Mouse (Mus musculus): ENCODE results near the gene Blnk. TPM values are rescaled to one million over a fixed set of nuclear protein-coding genes. Genes with fewer than 3 reads are reported as not detected.
A peak's percentile ranks its signal among the peaks of the same experiment; 100 is the strongest.

Gene Blnk
- polyA plus RNA-seq, 1 experiment from 2014 or later, result 0.83 TPM

DNA sequence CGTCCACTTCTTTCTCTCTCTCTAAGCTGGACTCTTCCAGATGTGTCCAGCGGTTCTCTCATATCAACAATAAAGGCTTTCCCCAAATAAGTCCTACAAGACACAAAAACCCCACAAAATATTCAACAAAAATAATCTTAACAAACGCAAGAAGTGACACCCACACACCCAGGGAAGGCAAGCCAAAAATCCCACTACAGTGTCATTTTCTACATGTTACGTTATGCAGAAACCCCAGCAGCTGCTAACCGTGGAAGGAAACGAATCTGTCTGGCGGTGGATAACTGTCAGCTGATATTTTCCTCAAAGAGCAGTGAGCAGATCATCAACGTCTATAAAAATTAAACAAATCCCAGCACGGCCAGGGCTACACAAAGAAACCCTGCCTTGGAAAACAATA is 19.7 kb upstream of the Blnk start:
- Histone ChIP-seq H3K27me3 (ENCODE audit: insufficient read depth, low read length) (no peaks in the 10 kb centered on the region), H3K9ac (no peak overlapping the region), H3K4me3 (ENCODE audit: low read depth, low read length) (no peak overlapping the region), H3K4me2 (no peak overlapping the region), H3K36me3 (ENCODE audit: insufficient read depth) (no peaks in the 10 kb centered on the region), H3K4me1 (ENCODE audit: insufficient read depth) (no peaks in the 10 kb centered on the region), H3K27ac (ENCODE audit: low read depth) (no peak overlapping the region), H3K9me3 (ENCODE audit: low read depth, low read length) (no peaks in the 10 kb centered on the region)
- no peak for TF ChIP-seq CTCF (IDR thresholded peaks at IDR 0.05; ENCODE audit: low read depth)
- ATAC-seq (ENCODE audit: insufficient read depth) (no peak), DNase-seq (no peak)
- 11% methylated on average over 9 of the region's 9 CpGs for WGBS

DNA sequence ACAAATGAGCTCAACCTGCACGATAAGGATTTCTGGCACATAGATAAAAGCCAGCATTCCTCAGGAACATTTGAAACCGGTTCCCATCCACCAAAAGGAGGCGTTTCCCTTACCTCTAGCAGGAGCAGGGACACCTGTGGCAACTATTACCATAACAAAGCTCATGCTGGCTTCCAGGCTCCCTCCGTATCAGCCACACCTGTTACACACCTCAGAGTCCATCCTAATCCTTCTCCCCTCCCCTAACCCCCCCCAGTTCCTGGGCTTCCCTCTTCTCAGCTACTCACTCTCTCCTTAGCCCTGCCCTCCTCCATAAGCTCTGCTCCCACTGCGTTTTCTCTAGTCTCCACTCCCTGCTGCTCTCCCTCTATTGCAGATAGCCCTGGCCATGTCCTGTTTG is 19.3 kb upstream of the Blnk start:
- WGBS, result 0% methylated on average over 5 of the region's 5 CpGs
- H3K4me2 ChIP-seq, result no peak overlapping the region
- H3K27ac ChIP-seq (ENCODE audit: low read depth), result no peak overlapping the region
- H3K36me3 ChIP-seq (ENCODE audit: insufficient read depth), result no peaks in the 10 kb centered on the region
- no peaks in the 10 kb centered on the region for H3K27me3 ChIP-seq (ENCODE audit: insufficient read depth, low read length)
- H3K9me3 ChIP-seq (ENCODE audit: low read depth, low read length), result no peaks in the 10 kb centered on the region
- TF ChIP-seq CTCF (IDR thresholded peaks at IDR 0.05; ENCODE audit: low read depth), result no peak
- DNase-seq, result peak; percentile 41
- H3K4me3 ChIP-seq (ENCODE audit: low read depth, low read length), result no peak overlapping the region
- no peaks in the 10 kb centered on the region for H3K4me1 ChIP-seq (ENCODE audit: insufficient read depth)
- no peak overlapping the region for H3K9ac ChIP-seq
- peak; percentile 54 for ATAC-seq (ENCODE audit: insufficient read depth)

DNA sequence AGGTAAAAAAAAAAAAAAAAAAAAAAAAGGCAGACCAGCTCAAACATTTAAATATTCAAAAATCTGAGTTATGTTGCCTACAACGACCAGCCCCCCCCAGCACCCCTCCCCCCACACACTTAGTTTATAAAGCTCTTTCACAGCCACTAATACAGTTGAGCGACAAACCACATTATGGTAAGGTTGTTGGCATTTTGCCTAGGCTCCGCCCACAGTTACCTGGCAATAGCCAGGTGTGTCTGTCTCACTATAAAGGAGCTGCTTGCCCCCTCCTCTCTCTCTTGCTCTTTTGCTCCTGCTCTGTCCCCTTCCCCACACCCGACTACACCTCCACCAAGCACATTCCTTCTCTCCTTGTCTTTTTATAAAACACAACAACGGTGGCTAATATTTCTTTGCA is 17.3 kb upstream of the Blnk start:
- H3K4me3 ChIP-seq (ENCODE audit: low read depth, low read length), result no peak overlapping the region
- 24% methylated on average over 5 of the region's 5 CpGs for WGBS
- no peak for TF ChIP-seq CTCF (IDR thresholded peaks at IDR 0.05; ENCODE audit: low read depth)
- no peaks in the 10 kb centered on the region for H3K9me3 ChIP-seq (ENCODE audit: low read depth, low read length)
- H3K4me2 ChIP-seq, result no peak overlapping the region
- H3K27me3 ChIP-seq (ENCODE audit: insufficient read depth, low read length), result no peaks in the 10 kb centered on the region
- ATAC-seq (ENCODE audit: insufficient read depth) (no peak), DNase-seq (peak; percentile 61)
- H3K27ac ChIP-seq (ENCODE audit: low read depth), result no peak overlapping the region
- no peak overlapping the region for H3K9ac ChIP-seq
- H3K36me3 ChIP-seq (ENCODE audit: insufficient read depth), result no peaks in the 10 kb centered on the region
- no peaks in the 10 kb centered on the region for H3K4me1 ChIP-seq (ENCODE audit: insufficient read depth)

DNA sequence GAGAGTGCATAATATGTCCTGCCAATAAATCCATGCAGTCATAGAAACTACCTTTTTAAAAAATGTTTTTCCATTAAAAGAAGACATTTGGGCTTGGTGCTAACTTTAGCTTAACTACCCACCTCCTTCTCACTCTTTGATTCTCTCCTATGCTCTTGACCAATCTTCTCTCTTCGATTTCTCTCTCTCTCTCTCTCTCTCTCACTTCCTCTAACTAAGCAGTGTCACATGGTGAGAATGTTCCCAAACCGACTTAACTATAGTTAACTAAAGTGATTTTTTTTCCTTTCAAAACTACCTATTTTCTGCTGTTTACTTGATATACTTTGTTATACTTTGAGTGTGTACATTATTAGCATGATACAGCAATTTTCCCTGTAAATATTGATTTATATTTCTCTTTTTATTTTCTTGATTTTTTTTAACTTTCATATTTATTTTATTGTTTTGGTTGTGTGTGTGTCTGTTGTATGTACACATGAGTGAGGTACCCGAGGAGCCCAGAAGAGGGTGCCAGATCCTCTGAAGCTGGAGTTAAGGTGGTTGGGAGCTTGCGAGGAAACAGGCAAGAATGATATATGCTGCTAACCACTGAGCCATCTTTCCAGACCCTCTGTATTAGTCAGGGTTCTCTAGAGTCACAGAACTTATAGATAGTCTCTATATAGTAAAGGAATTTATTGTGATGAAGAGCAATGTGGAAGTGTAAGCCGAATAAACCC is 14.5 kb upstream of the Blnk start:
- H3K4me2 ChIP-seq, result no peak overlapping the region
- DNase-seq, result no peak
- H3K9ac ChIP-seq, result no peak overlapping the region
- 89% methylated on average over 5 of the region's 5 CpGs for WGBS
- H3K27ac ChIP-seq (ENCODE audit: low read depth), result no peak overlapping the region
- ATAC-seq (ENCODE audit: insufficient read depth), result no peak
- H3K9me3 ChIP-seq (ENCODE audit: low read depth, low read length), result no peaks in the 10 kb centered on the region
- H3K27me3 ChIP-seq (ENCODE audit: insufficient read depth, low read length), result no peaks in the 10 kb centered on the region
- TF ChIP-seq CTCF (IDR thresholded peaks at IDR 0.05; ENCODE audit: low read depth), result no peak
- no peaks in the 10 kb centered on the region for H3K36me3 ChIP-seq (ENCODE audit: insufficient read depth)
- no peaks in the 10 kb centered on the region for H3K4me1 ChIP-seq (ENCODE audit: insufficient read depth)
- no peak overlapping the region for H3K4me3 ChIP-seq (ENCODE audit: low read depth, low read length)

DNA sequence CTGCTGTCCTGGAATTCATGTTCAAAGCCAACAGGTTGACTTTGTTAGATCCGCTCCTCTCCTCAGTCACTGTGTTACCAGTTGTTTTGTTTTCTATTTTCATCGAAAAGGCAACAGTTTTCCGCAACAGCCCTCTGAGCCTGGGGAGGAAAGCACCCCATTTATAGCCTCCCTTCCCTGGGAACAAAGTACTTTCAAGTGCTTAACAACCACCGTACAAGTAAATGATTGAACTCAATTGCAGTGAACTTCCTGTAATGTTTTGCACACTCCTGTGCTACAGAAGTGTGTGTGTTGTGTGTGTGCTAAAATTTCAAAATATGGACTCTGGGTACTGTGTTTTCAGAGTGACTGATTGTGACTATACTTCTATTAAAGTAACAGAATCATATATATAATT is 13.4 kb upstream of the Blnk start:
- no peaks in the 10 kb centered on the region for H3K27me3 ChIP-seq (ENCODE audit: insufficient read depth, low read length)
- no peaks in the 10 kb centered on the region for H3K4me1 ChIP-seq (ENCODE audit: insufficient read depth)
- no peak overlapping the region for H3K4me2 ChIP-seq
- ATAC-seq (ENCODE audit: insufficient read depth) (no peak), DNase-seq (no peak)
- H3K9me3 ChIP-seq (ENCODE audit: low read depth, low read length), result no peaks in the 10 kb centered on the region
- TF ChIP-seq CTCF (IDR thresholded peaks at IDR 0.05; ENCODE audit: low read depth), result no peak
- H3K9ac ChIP-seq, result no peak overlapping the region
- 58% methylated on average over 4 of the region's 4 CpGs for WGBS
- H3K36me3 ChIP-seq (ENCODE audit: insufficient read depth), result no peaks in the 10 kb centered on the region
- no peak overlapping the region for H3K27ac ChIP-seq (ENCODE audit: low read depth)
- H3K4me3 ChIP-seq (ENCODE audit: low read depth, low read length), result no peak overlapping the region

DNA sequence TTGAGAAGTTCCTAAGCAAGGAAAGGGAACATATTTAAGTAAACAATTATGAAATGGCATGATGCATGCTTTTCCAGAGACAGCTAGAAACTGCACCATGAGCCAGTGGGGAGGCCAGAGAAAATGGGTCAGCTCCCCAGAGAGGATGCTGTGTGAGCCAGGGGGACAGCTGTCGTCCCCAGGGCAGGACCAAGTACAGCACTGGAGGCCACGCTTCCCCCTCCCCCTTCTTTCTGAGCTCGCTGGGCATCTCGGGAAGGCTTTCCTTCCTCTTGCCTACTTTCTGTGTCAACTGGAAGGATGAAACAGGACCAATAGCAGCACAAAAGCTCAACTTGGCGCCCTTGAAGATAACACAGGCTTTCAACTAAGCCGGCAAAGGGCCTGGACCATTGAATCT is 13.0 kb upstream of the Blnk start:
- no peaks in the 10 kb centered on the region for H3K36me3 ChIP-seq (ENCODE audit: insufficient read depth)
- 24% methylated on average over 6 of the region's 6 CpGs for WGBS
- H3K9me3 ChIP-seq (ENCODE audit: low read depth, low read length), result no peaks in the 10 kb centered on the region
- H3K4me2 ChIP-seq, result no peak overlapping the region
- no peaks in the 10 kb centered on the region for H3K27me3 ChIP-seq (ENCODE audit: insufficient read depth, low read length)
- DNase-seq, result no peak
- TF ChIP-seq CTCF (IDR thresholded peaks at IDR 0.05; ENCODE audit: low read depth), result no peak
- no peak overlapping the region for H3K4me3 ChIP-seq (ENCODE audit: low read depth, low read length)
- H3K27ac ChIP-seq (ENCODE audit: low read depth), result no peak overlapping the region
- H3K9ac ChIP-seq, result no peak overlapping the region
- ATAC-seq (ENCODE audit: insufficient read depth), result no peak
- no peaks in the 10 kb centered on the region for H3K4me1 ChIP-seq (ENCODE audit: insufficient read depth)

DNA sequence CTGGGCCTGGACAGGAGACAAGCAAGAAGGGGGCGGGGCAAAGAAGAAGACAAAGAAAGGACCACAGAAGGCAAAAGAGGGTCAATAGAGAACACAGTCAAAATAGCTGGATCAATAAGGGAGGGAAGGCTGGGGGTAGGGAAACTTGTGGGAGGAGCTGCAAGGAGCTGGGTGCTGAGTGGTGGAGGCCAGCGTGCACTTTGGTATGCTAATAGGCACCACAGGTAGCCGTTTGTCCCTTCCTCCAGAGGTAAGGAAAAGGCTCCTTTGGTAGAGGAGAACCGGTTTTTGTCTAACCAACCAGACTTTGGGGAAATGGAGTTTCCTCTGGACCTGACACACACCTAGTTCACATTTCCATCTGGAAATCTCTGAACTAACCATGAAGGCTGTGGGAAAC is 12.3 kb upstream of the Blnk start:
- WGBS, result 35% methylated on average over 4 of the region's 4 CpGs
- Histone ChIP-seq H3K36me3 (ENCODE audit: insufficient read depth) (no peaks in the 10 kb centered on the region), H3K27ac (ENCODE audit: low read depth) (no peak overlapping the region), H3K4me2 (no peak overlapping the region), H3K4me3 (ENCODE audit: low read depth, low read length) (no peak overlapping the region), H3K4me1 (ENCODE audit: insufficient read depth) (no peaks in the 10 kb centered on the region), H3K9me3 (ENCODE audit: low read depth, low read length) (no peaks in the 10 kb centered on the region), H3K27me3 (ENCODE audit: insufficient read depth, low read length) (no peaks in the 10 kb centered on the region), H3K9ac (no peak overlapping the region)
- no peak for ATAC-seq (ENCODE audit: insufficient read depth)
- no peak for DNase-seq
- no peak for TF ChIP-seq CTCF (IDR thresholded peaks at IDR 0.05; ENCODE audit: low read depth)
